Mouse (Mus musculus): Measurements from ENCODE around the gene Micall2. TPM values are rescaled to one million over a fixed set of nuclear protein-coding genes. Genes with fewer than 3 reads are reported as not detected.
A peak's percentile ranks its signal among the peaks of the same experiment; 100 is the strongest.

Gene Micall2
- polyA plus RNA-seq, 1 experiment from 2014 or later, result 8.1 TPM

GRCm38 (mm10) chr5:139694292-139694988 lies 41.7 kb downstream of the Micall2 start:
- Histone ChIP-seq H3K27me3 (peaks cover 24% of the 10 kb centered on the region; the same call in 1 of the 2 replicates), H3K27ac (peak overlapping the region; percentile 71), H3K36me3 (no peaks in the 10 kb centered on the region), H3K4me3 (no peak overlapping the region), H3K4me2 (peak overlapping the region; percentile 26; the same call in 1 of the 2 replicates), H3K9ac (no peak overlapping the region), H3K9me3 (no peaks in the 10 kb centered on the region), H3K4me1 (replicated peaks) (peaks cover 21% of the 10 kb centered on the region)
- WGBS, result 37% methylated on average over 16 of the region's 16 CpGs
- ATAC-seq (ENCODE audit: low FRiP score), result peak; percentile 64; the same call in 1 of the 2 replicates

DNA sequence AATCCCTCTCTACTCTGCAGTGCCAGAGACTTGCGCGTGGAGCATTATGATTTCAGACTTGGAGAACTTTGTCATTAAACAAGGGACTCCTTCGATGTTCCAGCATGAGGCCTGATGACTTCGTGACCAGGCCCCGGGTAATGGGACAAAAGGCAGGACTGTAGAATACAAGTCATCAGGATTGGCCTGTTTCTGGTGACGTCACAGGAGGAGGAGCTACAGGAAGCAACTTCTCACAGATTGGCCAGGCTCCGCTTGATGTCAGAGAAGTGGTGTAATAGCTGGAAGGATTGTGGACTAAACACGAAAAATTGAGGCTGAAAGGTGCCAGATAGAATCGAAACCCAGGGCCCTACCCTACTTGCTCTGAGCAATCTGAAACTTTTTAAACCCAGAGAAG lies 45.3 kb downstream of the Micall2 start:
- H3K36me3 ChIP-seq, result no peaks in the 10 kb centered on the region
- H3K27ac ChIP-seq, result no peak overlapping the region
- H3K4me3 ChIP-seq, result no peak overlapping the region
- H3K4me2 ChIP-seq, result no peak overlapping the region
- no peak overlapping the region for H3K9ac ChIP-seq
- no peaks in the 10 kb centered on the region for H3K9me3 ChIP-seq
- no peak for ATAC-seq (ENCODE audit: low FRiP score)
- H3K27me3 ChIP-seq, result peaks cover 55% of the 10 kb centered on the region
- 76% methylated on average over 9 of the region's 9 CpGs for WGBS
- H3K4me1 ChIP-seq (replicated peaks), result peaks cover 32% of the 10 kb centered on the region

DNA sequence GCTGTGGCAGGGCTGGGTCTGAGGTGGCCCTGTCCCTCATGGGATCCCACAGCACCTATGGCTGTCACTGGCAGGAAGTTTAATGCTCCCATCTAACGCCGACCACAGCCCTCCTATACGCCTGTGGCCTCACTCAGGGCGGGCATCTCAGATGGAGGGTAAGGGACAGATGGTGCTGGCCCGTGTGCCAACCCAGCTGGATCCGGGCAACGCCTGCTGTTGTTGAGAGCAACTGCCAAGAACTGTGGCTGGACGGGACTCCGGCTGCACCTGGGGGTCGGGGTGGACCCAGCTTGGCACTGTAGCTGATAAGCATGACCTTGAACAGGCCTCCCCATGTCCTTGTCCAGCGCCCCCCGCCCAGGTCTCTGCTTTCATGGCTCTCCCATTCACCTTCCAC lies 47.8 kb downstream of the Micall2 start:
- Histone ChIP-seq H3K4me3 (no peak overlapping the region), H3K4me2 (no peak overlapping the region), H3K9me3 (no peaks in the 10 kb centered on the region), H3K27ac (no peak overlapping the region), H3K27me3 (peaks cover 78% of the 10 kb centered on the region), H3K36me3 (no peaks in the 10 kb centered on the region), H3K4me1 (replicated peaks) (peaks cover 21% of the 10 kb centered on the region), H3K9ac (no peak overlapping the region)
- ATAC-seq (ENCODE audit: low FRiP score), result peak; percentile 12; the same call in 1 of the 2 replicates
- WGBS, result 68% methylated on average over 12 of the region's 12 CpGs

- H3K36me3 ChIP-seq, result no peaks in the 10 kb centered on the region
- H3K4me3 ChIP-seq, result no peak overlapping the region
- H3K27me3 ChIP-seq, result peaks cover 79% of the 10 kb centered on the region
- peaks cover 27% of the 10 kb centered on the region for H3K4me1 ChIP-seq (replicated peaks)
- ATAC-seq (ENCODE audit: low FRiP score), result no peak
- peak overlapping the region; percentile 44; the same call in 1 of the 2 replicates for H3K27ac ChIP-seq
- H3K9me3 ChIP-seq, result no peaks in the 10 kb centered on the region
- WGBS, result 5% methylated on average over 13 of the region's 13 CpGs
- H3K4me2 ChIP-seq, result no peak overlapping the region
- 0 out of 2 replicates have a peak overlapping the region, but pooled peaks have one; percentile 46 for H3K9ac ChIP-seq
These were observed 48.5 kb downstream of the Micall2 start for GRCm38 (mm10) chr5:139687646-139688045.

- no peak overlapping the region for H3K4me2 ChIP-seq
- WGBS, result 23% methylated on average over 21 of the region's 21 CpGs
- no peak overlapping the region for H3K4me3 ChIP-seq
- H3K27ac ChIP-seq, result no peak overlapping the region
- ATAC-seq (ENCODE audit: low FRiP score), result peak; percentile 49
- H3K4me1 ChIP-seq (replicated peaks), result peaks cover 37% of the 10 kb centered on the region
- peaks cover 75% of the 10 kb centered on the region for H3K27me3 ChIP-seq
- peak overlapping the region; percentile 46 for H3K9ac ChIP-seq
- H3K9me3 ChIP-seq, result no peaks in the 10 kb centered on the region
- no peaks in the 10 kb centered on the region for H3K36me3 ChIP-seq
These were observed 49.4 kb downstream of the Micall2 start for GRCm38 (mm10) chr5:139686530-139687249.

DNA sequence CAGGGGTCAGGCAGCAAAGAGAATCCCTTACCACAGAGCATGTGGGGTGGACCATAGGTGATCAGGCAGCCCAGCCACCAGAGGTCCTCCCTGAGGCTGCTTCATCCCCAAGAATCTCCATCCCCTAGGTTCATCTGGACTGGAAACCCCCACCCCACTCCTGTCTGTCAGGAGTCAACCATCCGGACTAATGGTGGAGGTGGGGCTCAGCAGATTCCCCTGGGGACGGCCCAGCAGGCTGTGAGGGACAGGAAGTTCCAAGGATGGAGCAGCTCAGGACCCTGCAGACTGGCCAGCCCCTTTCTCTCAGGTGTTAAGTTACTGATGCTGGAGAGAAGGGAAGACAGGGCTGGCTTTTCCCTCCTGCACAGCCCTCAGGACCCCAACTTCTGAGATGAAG lies 52.9 kb downstream of the Micall2 start:
- Histone ChIP-seq H3K4me1 (replicated peaks) (peaks cover 43% of the 10 kb centered on the region), H3K4me2 (no peak overlapping the region), H3K4me3 (no peak overlapping the region), H3K27me3 (peaks cover 79% of the 10 kb centered on the region), H3K9me3 (no peaks in the 10 kb centered on the region), H3K9ac (no peak overlapping the region), H3K36me3 (no peaks in the 10 kb centered on the region), H3K27ac (peak overlapping the region; percentile 12; the same call in 1 of the 2 replicates)
- 0% methylated on average over 2 of the region's 2 CpGs for WGBS
- no peak for ATAC-seq (ENCODE audit: low FRiP score)

DNA sequence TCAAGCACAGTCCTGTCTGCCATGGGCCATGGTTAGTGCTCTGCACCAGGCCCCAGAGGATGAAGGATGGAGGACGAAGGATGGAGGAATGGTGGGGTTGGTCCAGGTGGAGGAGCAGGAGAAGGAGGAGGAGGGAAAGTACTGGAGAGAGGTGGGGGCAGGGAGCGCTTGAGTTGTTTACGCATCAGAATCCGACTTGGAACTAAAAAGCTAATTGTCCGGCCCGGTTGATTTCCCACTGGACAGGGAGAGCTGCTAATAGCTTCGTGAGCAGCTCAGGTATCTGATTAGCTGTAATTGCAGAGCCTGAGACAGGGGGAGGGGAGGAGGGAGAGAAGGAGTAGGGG lies 53.5 kb downstream of the Micall2 start:
- H3K4me1 ChIP-seq (replicated peaks), result peaks cover 42% of the 10 kb centered on the region
- H3K36me3 ChIP-seq, result no peaks in the 10 kb centered on the region
- H3K9ac ChIP-seq, result peak overlapping the region; percentile 29
- no peak overlapping the region for H3K4me3 ChIP-seq
- peak overlapping the region; percentile 88 for H3K27ac ChIP-seq
- 3% methylated on average over 7 of the region's 7 CpGs for WGBS
- ATAC-seq (ENCODE audit: low FRiP score), result peak; percentile 66; the same call in 1 of the 2 replicates
- H3K27me3 ChIP-seq, result peaks cover 80% of the 10 kb centered on the region
- H3K9me3 ChIP-seq, result no peaks in the 10 kb centered on the region
- H3K4me2 ChIP-seq, result no peak overlapping the region; the same call in 1 of the 2 replicates

- Histone ChIP-seq H3K4me1 (replicated peaks) (peaks cover 37% of the 10 kb centered on the region), H3K4me3 (no peak overlapping the region), H3K27ac (peak overlapping the region; percentile 88), H3K27me3 (peaks cover 75% of the 10 kb centered on the region), H3K9ac (peak overlapping the region; percentile 62), H3K36me3 (no peaks in the 10 kb centered on the region), H3K9me3 (no peaks in the 10 kb centered on the region), H3K4me2 (peak overlapping the region; percentile 26)
- 2% methylated on average over 20 of the region's 20 CpGs for WGBS
- peak; percentile 66 for ATAC-seq (ENCODE audit: low FRiP score)
These were observed 54.1 kb downstream of the Micall2 start for GRCm38 (mm10) chr5:139681832-139682630.

GRCm38 (mm10) chr5:139675707-139675967 lies 60.5 kb downstream of the Micall2 start:
- H3K4me2 ChIP-seq, result no peak overlapping the region
- no peak overlapping the region for H3K4me3 ChIP-seq
- H3K36me3 ChIP-seq, result no peaks in the 10 kb centered on the region
- no peak overlapping the region for H3K9ac ChIP-seq
- no peaks in the 10 kb centered on the region for H3K9me3 ChIP-seq
- H3K27ac ChIP-seq, result peak overlapping the region; percentile 25; the same call in 1 of the 2 replicates
- ATAC-seq (ENCODE audit: low FRiP score), result peak; percentile 40; the same call in 1 of the 2 replicates
- peaks cover 19% of the 10 kb centered on the region for H3K4me1 ChIP-seq (replicated peaks)
- H3K27me3 ChIP-seq, result peaks cover 82% of the 10 kb centered on the region

DNA sequence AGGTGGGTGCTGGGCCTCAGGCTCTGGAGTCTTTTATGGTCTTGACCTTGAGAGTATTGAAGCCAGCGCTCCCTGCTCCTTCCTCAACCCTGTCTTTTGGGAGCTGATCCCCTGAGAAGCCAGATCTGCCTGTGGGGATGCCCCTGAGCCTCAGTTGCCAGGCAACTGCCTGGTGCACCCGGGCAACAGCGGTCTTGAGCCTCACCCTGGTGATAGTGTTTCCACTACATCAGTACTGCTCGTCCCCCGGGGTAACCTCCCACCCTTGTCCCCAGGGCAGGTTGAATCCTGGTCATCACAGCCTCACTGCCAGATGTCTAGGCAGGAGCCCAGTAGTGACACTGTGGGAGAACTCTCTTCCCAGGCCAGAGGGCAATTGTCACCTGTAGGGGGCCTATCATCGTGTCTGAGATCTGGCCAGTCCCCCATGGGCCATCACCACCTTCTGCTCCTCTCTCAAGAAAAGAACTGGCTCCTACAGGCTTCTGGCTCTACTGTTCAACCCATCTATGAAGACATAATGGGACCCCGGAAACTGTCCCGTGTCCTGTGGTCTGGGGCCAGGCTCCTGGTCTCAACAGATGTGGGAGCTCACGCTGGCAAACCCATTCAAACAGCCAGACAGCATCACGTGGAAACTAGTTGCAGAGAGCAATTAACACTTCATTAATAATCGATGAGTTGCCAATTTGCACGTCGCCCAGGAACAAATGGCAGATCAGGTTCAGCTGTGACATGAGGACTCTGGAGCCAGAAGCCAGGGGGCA lies 61.0 kb downstream of the Micall2 start:
- Histone ChIP-seq H3K9me3 (no peaks in the 10 kb centered on the region), H3K9ac (no peak overlapping the region), H3K4me1 (replicated peaks) (peaks cover 19% of the 10 kb centered on the region), H3K27me3 (peaks cover 86% of the 10 kb centered on the region), H3K4me3 (no peak overlapping the region), H3K27ac (peak overlapping the region; percentile 25; the same call in 1 of the 2 replicates), H3K36me3 (no peaks in the 10 kb centered on the region), H3K4me2 (no peak overlapping the region)
- WGBS, result 26% methylated on average over 13 of the region's 13 CpGs
- no peak for ATAC-seq (ENCODE audit: low FRiP score)

- no peaks in the 10 kb centered on the region for H3K36me3 ChIP-seq
- WGBS, result 8% methylated on average over 8 of the region's 8 CpGs
- no peak overlapping the region for H3K27ac ChIP-seq
- H3K27me3 ChIP-seq, result peaks cover 99% of the 10 kb centered on the region
- no peak overlapping the region for H3K4me2 ChIP-seq
- H3K4me1 ChIP-seq (replicated peaks), result peaks cover 35% of the 10 kb centered on the region
- no peak overlapping the region for H3K4me3 ChIP-seq
- no peak overlapping the region for H3K9ac ChIP-seq
- no peaks in the 10 kb centered on the region for H3K9me3 ChIP-seq
- ATAC-seq (ENCODE audit: low FRiP score), result 0 out of 2 replicates have a peak, but pooled peaks have one; percentile 3
These were observed 66.8 kb downstream of the Micall2 start for GRCm38 (mm10) chr5:139669380-139669779.
